Mouse (Mus musculus) heart, embryonic 13.5 days (tissue): ENCODE measurements at regions not wholly inside any gene's neighbourhood (a gene's known extent, or its start where the extent isn't known, plus 50 kb on each side); places are given as distances from the start of the nearest gene placed in this dataset.

Source experiments
- ATAC-seq: fragments of 200-750 bp; cut with Nextera tagmentation; 2 replicates; pipeline ENCODE4 v1.8.0; 2017; ENCODE audit warnings: moderate TSS enrichment; ENCODE audit not compliant: insufficient number of reproducible peaks, low FRiP score, low TSS enrichment; ENCODE audit errors: extremely low read depth
- H3K27ac ChIP-seq: fragments of 300-500 bp; sonication (generic); replicated peaks from 2 replicates; pipeline ENCODE4 v1.5.1; 2015; ENCODE audit warnings: moderate library complexity, mild to moderate bottlenecking, inconsistent platforms
- H3K27me3 ChIP-seq: fragments of 300-500 bp; sonication (generic); replicated peaks from 2 replicates; pipeline ENCODE4 v1.6.1; 2015; ENCODE audit warnings: mild to moderate bottlenecking, inconsistent platforms
- H3K36me3 ChIP-seq: fragments of 300-500 bp; sonication (generic); 2 replicates; pipeline ENCODE4 v1.6.1; 2015; ENCODE audit warnings: mild to moderate bottlenecking, inconsistent platforms
- H3K4me1 ChIP-seq: fragments of 300-500 bp; sonication (generic); 2 replicates; pipeline ENCODE4 v1.6.1; 2015; ENCODE audit warnings: inconsistent platforms
- H3K4me2 ChIP-seq: fragments of 300-500 bp; sonication (generic); 2 replicates; pipeline ENCODE4 v1.6.1; 2015; ENCODE audit warnings: inconsistent platforms, mild to moderate bottlenecking, moderate library complexity
- H3K4me3 ChIP-seq: fragments of 300-500 bp; sonication (generic); 2 replicates; pipeline ENCODE4 v1.5.1; 2015; ENCODE audit warnings: moderate library complexity, mild to moderate bottlenecking, inconsistent platforms
- H3K9ac ChIP-seq: fragments of 300-500 bp; sonication (generic); 2 replicates; pipeline ENCODE4 v1.6.1; 2015; ENCODE audit warnings: inconsistent platforms, mild to moderate bottlenecking, moderate library complexity
- H3K9me3 ChIP-seq: fragments of 300-500 bp; sonication (generic); 2 replicates; pipeline ENCODE4 v1.6.1; 2016; ENCODE audit warnings: inconsistent platforms
- WGBS: fragments of 180-500 bp; shearing (Covaris S2); methylation state at CpG from one replicate; pipeline ENCODE4 v1.1.7; 2015; ENCODE audit warnings: mixed read lengths; 5-methylcytosine and 5-hydroxymethylcytosine counted together

- no peaks in the 10 kb centered on the region for H3K36me3 ChIP-seq
- ATAC-seq = no peak
- no peak overlapping the region for H3K4me3 ChIP-seq
- 29% methylated on average over 3 of the region's 3 CpGs for WGBS
- no peak overlapping the region for H3K9ac ChIP-seq
- H3K27ac ChIP-seq = no peak overlapping the region
- H3K4me2 ChIP-seq = no peak overlapping the region
- H3K4me1 ChIP-seq = no peaks in the 10 kb centered on the region
- H3K27me3 ChIP-seq = no peaks in the 10 kb centered on the region
- H3K9me3 ChIP-seq = no peaks in the 10 kb centered on the region
Measured at GRCm38 (mm10) chr15:71375775-71376174, 2458.6 kb upstream of the Gm6569 start.
